Mouse (Mus musculus): ENCODE measurements around the gene Flcn. TPM values are rescaled to one million over a fixed set of nuclear protein-coding genes. Genes with fewer than 3 reads are reported as not detected.
A peak's percentile ranks its signal among the peaks of the same experiment; 100 is the strongest.

Flcn gene
- total RNA-seq, 2 experiments from 2014 or later: 15.6 to 18.4 TPM

- no peak for ATAC-seq (replicated peaks; ENCODE audit: poor library complexity)
These were observed 4.2 kb downstream of the Flcn start for GRCm38 (mm10) chr11:59805656-59806055.

- ATAC-seq (replicated peaks; ENCODE audit: poor library complexity): no peak
These were observed 4.6 kb downstream of the Flcn start for GRCm38 (mm10) chr11:59805256-59805655.

GRCm38 (mm10) chr11:59804409-59805110 lies 5.3 kb downstream of the Flcn start:
- no peak for ATAC-seq (replicated peaks; ENCODE audit: poor library complexity)

- no peak for ATAC-seq (replicated peaks; ENCODE audit: poor library complexity)
These were observed 6.3 kb downstream of the Flcn start for GRCm38 (mm10) chr11:59803516-59803915.

GRCm38 (mm10) chr11:59801881-59802280 lies 7.9 kb downstream of the Flcn start:
- ATAC-seq (replicated peaks; ENCODE audit: poor library complexity): no peak

- ATAC-seq (replicated peaks; ENCODE audit: poor library complexity): peak; percentile 55; the same call in 1 of the 2 replicates
These were observed 9.4 kb downstream of the Flcn start for GRCm38 (mm10) chr11:59800412-59800811.

- ATAC-seq (replicated peaks; ENCODE audit: poor library complexity): no peak
These were observed 16.4 kb downstream of the Flcn start for GRCm38 (mm10) chr11:59793390-59793789.

GRCm38 (mm10) chr11:59789311-59789710 lies 20.5 kb downstream of the Flcn start:
- ATAC-seq (replicated peaks; ENCODE audit: poor library complexity): no peak

GRCm38 (mm10) chr11:59787199-59787781 lies 22.5 kb downstream of the Flcn start, which contains the start of gene Pld6:
TSS of gene Pld6 (minus strand) at chr11:59787645.
- peak; percentile 91 for ATAC-seq (replicated peaks; ENCODE audit: poor library complexity)

- ATAC-seq (replicated peaks; ENCODE audit: poor library complexity): 0 out of 2 replicates have a peak, but pooled peaks have one; percentile 10
These were observed 23.2 kb downstream of the Flcn start for GRCm38 (mm10) chr11:59786444-59787198.

GRCm38 (mm10) chr11:59783591-59783990 lies 26.2 kb downstream of the Flcn start:
- ATAC-seq (replicated peaks; ENCODE audit: poor library complexity): no peak

GRCm38 (mm10) chr11:59782091-59782590 lies 27.7 kb downstream of the Flcn start:
- no peak for ATAC-seq (replicated peaks; ENCODE audit: poor library complexity)

- ATAC-seq (replicated peaks; ENCODE audit: poor library complexity): no peak
These were observed 29.6 kb downstream of the Flcn start for GRCm38 (mm10) chr11:59780241-59780640.

GRCm38 (mm10) chr11:59779406-59779805 lies 30.4 kb downstream of the Flcn start:
- ATAC-seq (replicated peaks; ENCODE audit: poor library complexity): no peak

- ATAC-seq (replicated peaks; ENCODE audit: poor library complexity): no peak
These were observed 31.0 kb downstream of the Flcn start for GRCm38 (mm10) chr11:59778874-59779223.

- peak; percentile 99 for ATAC-seq (replicated peaks; ENCODE audit: poor library complexity)
These were observed 31.5 kb downstream of the Flcn start for GRCm38 (mm10) chr11:59778181-59778873.

- ATAC-seq (replicated peaks; ENCODE audit: poor library complexity): no peak
These were observed 32.6 kb downstream of the Flcn start for GRCm38 (mm10) chr11:59777259-59777658.

GRCm38 (mm10) chr11:59775435-59776148 lies 34.2 kb downstream of the Flcn start:
- no peak for ATAC-seq (replicated peaks; ENCODE audit: poor library complexity)

GRCm38 (mm10) chr11:59774522-59774921 lies 35.3 kb downstream of the Flcn start:
- ATAC-seq (replicated peaks; ENCODE audit: poor library complexity): peak; percentile 52

GRCm38 (mm10) chr11:59772902-59773301 lies 36.9 kb downstream of the Flcn start:
- ATAC-seq (replicated peaks; ENCODE audit: poor library complexity): no peak
